Mouse (Mus musculus): ENCODE results near the gene Vrk1.

DNA sequence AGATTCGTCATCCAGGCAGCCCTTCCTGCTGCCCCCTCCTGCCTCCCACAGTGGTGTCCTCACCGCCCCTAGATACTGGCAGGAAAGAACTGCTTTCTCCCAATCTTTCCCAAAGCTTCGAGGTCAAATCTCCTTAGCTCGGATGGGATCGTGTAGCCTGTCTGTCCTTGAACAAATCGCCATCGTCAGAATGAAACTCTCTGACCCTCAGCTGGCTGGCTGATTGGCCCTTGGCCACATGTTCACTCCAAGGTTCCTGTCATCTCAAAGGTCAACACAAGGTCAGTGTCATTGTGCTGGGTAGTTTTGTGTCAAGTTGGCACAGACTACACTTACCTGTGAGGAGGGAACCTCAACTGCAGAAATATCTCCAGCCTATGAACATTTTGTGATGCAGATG, 16.7 kb upstream of the Vrk1 start:
- TF ChIP-seq CTCF (IDR thresholded peaks at IDR 0.05; ENCODE audit: control insufficient read depth, insufficient read depth, insufficient replicate concordance, low read depth, low read length) (no peak), POLR2A (IDR thresholded peaks at IDR 0.05; ENCODE audit: control insufficient read depth, low read depth, low read length) (no peak)

Measured in testis, adult 2 months (tissue).